ENCODE assay signal across 30 mouse cellular contexts in the genomic region with DNA sequence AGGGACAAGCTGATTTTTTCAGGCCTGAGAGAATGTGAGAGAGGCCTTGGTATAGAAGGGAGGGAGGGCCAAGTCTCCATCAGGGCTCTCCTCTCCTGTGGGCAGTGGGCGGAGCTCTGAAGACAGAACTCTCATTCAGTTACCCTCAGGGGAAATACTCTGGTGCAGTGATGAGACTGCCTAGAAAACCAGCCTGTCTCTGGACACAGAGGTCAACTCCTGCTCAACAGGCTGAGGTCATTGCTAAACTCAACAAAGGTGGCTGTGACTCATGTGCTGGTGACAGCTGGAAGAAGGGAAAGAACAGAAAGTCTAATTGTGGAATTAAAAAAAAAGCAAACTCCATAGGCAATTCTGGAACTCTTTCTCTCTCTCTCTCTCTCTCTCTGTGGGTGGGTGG.
A peak's percentile ranks its signal among the peaks of the same experiment; 100 is the strongest.
DNase-seq lines count a peak whose midpoint lies in the region; ATAC-seq and TF ChIP-seq lines count a peak whose summit lies in the region.
"Had no signal": no experiment of that assay in that cellular context is flagged by ENCODE, and none has a peak within 500 bp of the region (broad histone marks: within the 10 kb centered on the region; RNA-seq: fewer than 3 reads in every experiment).

No protein-coding gene starts in this region.

- TF ChIP-seq POLR2A in myocyte (IDR thresholded peaks at IDR 0.05; ENCODE audit: insufficient read length, low read depth): no peak

- no peaks in the 10 kb centered on the region for H3K9me3 ChIP-seq in embryonic facial prominence, embryonic 14.5 days (ENCODE audit: control insufficient read depth, low read length)
- no peaks in the 10 kb centered on the region for H3K9me3 ChIP-seq in embryonic facial prominence, embryonic 10.5 days
- no peaks in the 10 kb centered on the region for H3K9me3 ChIP-seq in midbrain, embryonic 16.5 days (replicated peaks; ENCODE audit: control insufficient read depth, low read length, poor library complexity, severe bottlenecking)
- H3K9me3 ChIP-seq: embryonic facial prominence, embryonic 12.5 days; heart, embryonic 13.5 days; limb, embryonic 12.5 days; liver, embryonic 15.5 days; neural tube, embryonic 15.5 days had no signal

- no peak for TF ChIP-seq CTCF in Patski (IDR thresholded peaks at IDR 0.05)

- 86% methylated on average over 1 of the region's 1 CpGs for WGBS in embryonic facial prominence, embryonic 14.5 days
- WGBS in embryonic facial prominence, embryonic 10.5 days: 90% methylated on average over 1 of the region's 1 CpGs
- 77% methylated on average over 1 of the region's 1 CpGs for WGBS in midbrain, embryonic 16.5 days

- no peaks in the 10 kb centered on the region for H3K79me2 ChIP-seq in myocyte (ENCODE audit: control insufficient read depth, insufficient read depth)

- H3K4me3 ChIP-seq in embryonic facial prominence, embryonic 14.5 days (ENCODE audit: low read depth, low read length): no peak overlapping the region
- H3K4me3 ChIP-seq in embryonic facial prominence, embryonic 10.5 days: no peak overlapping the region
- H3K4me3 ChIP-seq in myocyte: no peak overlapping the region
- no peak overlapping the region for H3K4me3 ChIP-seq in midbrain, embryonic 16.5 days (ENCODE audit: low read depth, low read length)
- H3K4me3 ChIP-seq: embryonic facial prominence, embryonic 12.5 days; heart, adult 2 months; heart, embryonic 13.5 days; left cerebral cortex, adult 2 months; limb, embryonic 12.5 days; liver, embryonic 15.5 days; neural tube, embryonic 15.5 days had no signal

- H3ac ChIP-seq in myocyte (ENCODE audit: control insufficient read depth, insufficient read length): no peak overlapping the region

- ATAC-seq in embryonic facial prominence, embryonic 14.5 days (ENCODE audit: low read depth): no peak
- ATAC-seq in Patski: peak; percentile 85
- no peak for ATAC-seq in midbrain, embryonic 16.5 days
- ATAC-seq: activated CD4-positive, CD25-positive, alpha-beta regulatory T cell, adult 4 months; forebrain, postnatal 0 days; intestine, postnatal 0 days had no signal

- POLR2A ChIA-PET in Patski (lab: Charles Lee): no interaction called here

- in situ Hi-C loops in Patski (cut with MboI; ENCODE audit: low pct_unique_long_range_greater_than_20kb): no loop called here

- no peaks in the 10 kb centered on the region for H3K36me3 ChIP-seq in embryonic facial prominence, embryonic 14.5 days (ENCODE audit: control insufficient read depth, insufficient read depth, low read length)
- H3K36me3 ChIP-seq in embryonic facial prominence, embryonic 10.5 days (replicated peaks): 0 out of 2 replicates have a peak, but pooled peaks cover 5% of the 10 kb centered on the region
- H3K36me3 ChIP-seq in myocyte (ENCODE audit: control insufficient read depth, insufficient read depth): no peaks in the 10 kb centered on the region
- H3K36me3 ChIP-seq in midbrain, embryonic 16.5 days (ENCODE audit: control insufficient read depth, insufficient read depth, low read length): no peaks in the 10 kb centered on the region
- H3K36me3 ChIP-seq: embryonic facial prominence, embryonic 12.5 days; heart, embryonic 13.5 days; limb, embryonic 12.5 days; liver, embryonic 15.5 days; neural tube, embryonic 15.5 days had no signal

- CTCF ChIA-PET in Patski (lab: Charles Lee): interaction anchor here (1.0 kb wide), 1 partner anchor 22 kb away, joined by 3 read pairs; no protein-coding TSS in a partner anchor

- no peak overlapping the region for H3K27ac ChIP-seq in embryonic facial prominence, embryonic 14.5 days (replicated peaks; ENCODE audit: low read depth, low read length)
- H3K27ac ChIP-seq in embryonic facial prominence, embryonic 10.5 days (replicated peaks): no peak overlapping the region
- no peak overlapping the region for H3K27ac ChIP-seq in midbrain, embryonic 16.5 days (ENCODE audit: low read length)
- H3K27ac ChIP-seq: embryonic facial prominence, embryonic 12.5 days; heart, adult 2 months; heart, embryonic 13.5 days; left cerebral cortex, adult 2 months; limb, embryonic 12.5 days; liver, embryonic 15.5 days; neural tube, embryonic 15.5 days had no signal

- H3K27me3 ChIP-seq in embryonic facial prominence, embryonic 14.5 days (replicated peaks; ENCODE audit: control insufficient read depth, insufficient read depth, low read length): peaks cover 9% of the 10 kb centered on the region; the same call in 1 of the 2 replicates
- H3K27me3 ChIP-seq in embryonic facial prominence, embryonic 10.5 days (replicated peaks; ENCODE audit: low read depth, poor library complexity, severe bottlenecking): peaks cover 81% of the 10 kb centered on the region
- peaks cover 15% of the 10 kb centered on the region for H3K27me3 ChIP-seq in Patski
- no peaks in the 10 kb centered on the region for H3K27me3 ChIP-seq in myocyte (ENCODE audit: control insufficient read depth, insufficient read depth, insufficient read length)
- peaks cover 3% of the 10 kb centered on the region; the same call in 1 of the 2 replicates for H3K27me3 ChIP-seq in midbrain, embryonic 16.5 days (ENCODE audit: control insufficient read depth, insufficient read depth, low read depth, low read length)
- H3K27me3 ChIP-seq: heart, embryonic 13.5 days; liver, embryonic 15.5 days had no signal

- no peaks in the 10 kb centered on the region for H3K4me1 ChIP-seq in embryonic facial prominence, embryonic 14.5 days (ENCODE audit: control insufficient read depth, insufficient read depth, low read length)
- peaks cover 2% of the 10 kb centered on the region; the same call in 1 of the 2 replicates for H3K4me1 ChIP-seq in embryonic facial prominence, embryonic 10.5 days
- no peaks in the 10 kb centered on the region for H3K4me1 ChIP-seq in midbrain, embryonic 16.5 days (ENCODE audit: control insufficient read depth, insufficient read depth, low read length)
- H3K4me1 ChIP-seq: embryonic facial prominence, embryonic 12.5 days; heart, embryonic 13.5 days; limb, embryonic 12.5 days; liver, embryonic 15.5 days; neural tube, embryonic 15.5 days had no signal

- H3K4me2 ChIP-seq in embryonic facial prominence, embryonic 14.5 days (ENCODE audit: low read depth, low read length): no peak overlapping the region
- no peak overlapping the region for H3K4me2 ChIP-seq in myocyte (ENCODE audit: low read depth)
- H3K4me2 ChIP-seq in midbrain, embryonic 16.5 days (ENCODE audit: low read length): no peak overlapping the region
- H3K4me2 ChIP-seq: embryonic facial prominence, embryonic 12.5 days; heart, embryonic 13.5 days; limb, embryonic 12.5 days; liver, embryonic 15.5 days; lung, embryonic 14.5 days; midbrain, embryonic 11.5 days; neural tube, embryonic 15.5 days had no signal

- H3K9ac ChIP-seq in embryonic facial prominence, embryonic 14.5 days (ENCODE audit: low read depth, low read length): no peak overlapping the region
- no peak overlapping the region for H3K9ac ChIP-seq in midbrain, embryonic 16.5 days (ENCODE audit: low read depth, low read length)
- H3K9ac ChIP-seq: embryonic facial prominence, embryonic 12.5 days; forebrain, postnatal 0 days; heart, embryonic 13.5 days; limb, embryonic 12.5 days; liver, embryonic 15.5 days; lung, embryonic 14.5 days; neural tube, embryonic 15.5 days had no signal

- DNase-seq in embryonic facial prominence, embryonic 14.5 days (ENCODE audit: low spot score): peak; percentile 19
- no peak for DNase-seq in embryonic facial prominence, embryonic 10.5 days (ENCODE audit: low spot score)
- DNase-seq in retina, postnatal 1 day: peak; percentile 40
- DNase-seq in retina, embryonic 14.5 days (ENCODE audit: low spot score): no peak
- peak; percentile 17 for DNase-seq in Patski (ENCODE audit: low read depth, low spot score)
- no peak for DNase-seq in spleen, postnatal 14 days (ENCODE audit: low spot score in 2 of 2)
- DNase-seq: adrenal gland, adult 8-10 months; B cell, adult 2 months; cerebellum, adult 11-12 months; cerebellum, adult 9-11 months; forebrain, postnatal 0 days; heart, adult 2 months; heart, postnatal 10 days; kidney, adult 9 months; kidney, postnatal 10 days; lung, embryonic 14.5 days; right cerebral cortex, adult 18-20 months; right cerebral cortex, postnatal 4 days; thymus, postnatal 4 days had no signal

TF ChIP-seq in myocyte, 11 proteins besides CTCF, POLR2A, EP300 and RAD21:
- TF ChIP-seq SRF (IDR thresholded peaks at IDR 0.05; ENCODE audit: control insufficient read depth, insufficient read length, low read depth) (no peak), MYOD1 (IDR thresholded peaks at IDR 0.05; ENCODE audit: control insufficient read depth in 1 of 3, insufficient read length in 2 of 3, low read depth in 2 of 3) (peak in 2 of 3 experiments; percentile 44 to 58), MYOG (IDR thresholded peaks at IDR 0.05; ENCODE audit: control insufficient read depth in 1 of 3, insufficient read depth in 1 of 3, insufficient read length in 2 of 3, low read depth in 2 of 3) (peak in 1 of 3 experiments; percentile 8), POLR2AphosphoS2 (IDR thresholded peaks at IDR 0.05; ENCODE audit: insufficient read length, low read depth) (no peak)

Comparison
In these comparisons a context has a peak if more than half of its experiments do, and no peak if none do; other contexts are left out.
1. DNase-seq: peak in embryonic facial prominence, embryonic 14.5 days (single experiment), retina, postnatal 1 day (single experiment) and Patski (single experiment); none in embryonic facial prominence, embryonic 10.5 days (single experiment), retina, embryonic 14.5 days (single experiment) and spleen, postnatal 14 days (0 of 2).